Mouse (Mus musculus) hindbrain, embryonic 15.5 days (tissue): ENCODE results near the gene Clec4e. TPM values are rescaled to one million over a fixed set of nuclear protein-coding genes. Genes with fewer than 3 reads are reported as not detected.
"Not testable (repeated sequence)": the region's sequence is repeated elsewhere in the genome, so short reads cannot be mapped to it uniquely, and the experiment has no call there.

Source experiments
- ATAC-seq: fragments of 200-750 bp; cut with Nextera tagmentation; 2 replicates; pipeline ENCODE4 v1.8.0; 2017; ENCODE audit warnings: low read depth, moderate number of reproducible peaks, moderate TSS enrichment; ENCODE audit not compliant: low FRiP score
- H3K27ac ChIP-seq: fragments of 300-500 bp; sonication (generic); replicated peaks from 2 replicates; pipeline ENCODE4 v1.5.1; 2015; ENCODE audit warnings: mild to moderate bottlenecking, inconsistent platforms
- H3K27me3 ChIP-seq: fragments of 300-500 bp; sonication (generic); 2 replicates; pipeline ENCODE4 v1.6.1; 2015; ENCODE audit warnings: control low read depth, inconsistent platforms
- H3K36me3 ChIP-seq: fragments of 300-500 bp; sonication (generic); 2 replicates; pipeline ENCODE4 v1.6.1; 2015; ENCODE audit warnings: control low read depth, inconsistent platforms
- H3K4me1 ChIP-seq: fragments of 300-500 bp; sonication (generic); replicated peaks from 2 replicates; pipeline ENCODE4 v1.6.1; 2015; ENCODE audit warnings: control low read depth, inconsistent platforms
- H3K4me2 ChIP-seq: fragments of 300-500 bp; sonication (generic); 2 replicates; pipeline ENCODE4 v1.6.1; 2015; ENCODE audit warnings: moderate library complexity, mild to moderate bottlenecking, inconsistent platforms
- H3K4me3 ChIP-seq: fragments of 300-500 bp; sonication (generic); 2 replicates; pipeline ENCODE4 v1.5.1; 2015; ENCODE audit warnings: mild to moderate bottlenecking, inconsistent platforms
- H3K9ac ChIP-seq: fragments of 300-500 bp; sonication (generic); 2 replicates; pipeline ENCODE4 v1.6.1; 2015; ENCODE audit warnings: inconsistent platforms
- H3K9me3 ChIP-seq: fragments of 300-500 bp; sonication (generic); 2 replicates; pipeline ENCODE4 v1.6.1; 2016; ENCODE audit warnings: control low read depth, inconsistent platforms
- WGBS: fragments of 180-500 bp; shearing (Covaris S2); methylation state at CpG from one replicate; pipeline ENCODE4 v1.1.7; 2015; 5-methylcytosine and 5-hydroxymethylcytosine counted together
- polyA plus RNA-seq: library from polyadenylated mRNA; unstranded; fragments of >200 nt; fragmentation: Nextera tagmentation; extraction: Ambion mirVana; gene quantifications from 2 replicates; pipeline ENCODE4 v1.2.1, GENCODE M21; 2015

Gene Clec4e
- polyA plus RNA-seq, 1 experiment from 2014 or later, result 0.13 TPM

- no peak within 1 kb of the TSS for H3K9ac ChIP-seq
- no peak for ATAC-seq
- 85% methylated on average over 4 of the region's 4 CpGs for WGBS
- H3K27me3 ChIP-seq, result no peaks in the 10 kb centered on the region
- no peaks in the 10 kb centered on the region for H3K9me3 ChIP-seq
- H3K36me3 ChIP-seq, result no peaks in the 10 kb centered on the region
- H3K27ac ChIP-seq, result no peak within 1 kb of the TSS
- no peak within 1 kb of the TSS for H3K4me2 ChIP-seq
- no peaks in the 10 kb centered on the region for H3K4me1 ChIP-seq
- no peak within 1 kb of the TSS for H3K4me3 ChIP-seq
Observed at GRCm38 (mm10) chr6:123261555-123262161, 28.0 kb downstream of the Clec4e start, which contains the start of gene Clec4d. Clec4d (plus strand) TSS chr6:123262111.

- H3K9me3 ChIP-seq, result no peaks in the 10 kb centered on the region
- no peaks in the 10 kb centered on the region for H3K4me1 ChIP-seq
- H3K9ac ChIP-seq, result no peak overlapping the region
- no peak overlapping the region for H3K4me3 ChIP-seq
- 98% methylated on average over 1 of the region's 1 CpGs for WGBS
- ATAC-seq, result no peak
- no peaks in the 10 kb centered on the region for H3K36me3 ChIP-seq
- H3K27me3 ChIP-seq, result no peaks in the 10 kb centered on the region
- no peak overlapping the region for H3K27ac ChIP-seq
- H3K4me2 ChIP-seq, result no peak overlapping the region
Observed at GRCm38 (mm10) chr6:123260868-123261267, 28.8 kb downstream of the Clec4e start.

GRCm38 (mm10) chr6:123259889-123260603, 29.6 kb downstream of the Clec4e start:
- Histone ChIP-seq H3K9ac (no peak overlapping the region), H3K4me2 (no peak overlapping the region), H3K4me3 (no peak overlapping the region), H3K9me3 (no peaks in the 10 kb centered on the region), H3K27me3 (no peaks in the 10 kb centered on the region), H3K27ac (no peak overlapping the region), H3K36me3 (no peaks in the 10 kb centered on the region), H3K4me1 (no peaks in the 10 kb centered on the region)
- 91% methylated on average over 4 of the region's 4 CpGs for WGBS
- ATAC-seq, result no peak

DNA sequence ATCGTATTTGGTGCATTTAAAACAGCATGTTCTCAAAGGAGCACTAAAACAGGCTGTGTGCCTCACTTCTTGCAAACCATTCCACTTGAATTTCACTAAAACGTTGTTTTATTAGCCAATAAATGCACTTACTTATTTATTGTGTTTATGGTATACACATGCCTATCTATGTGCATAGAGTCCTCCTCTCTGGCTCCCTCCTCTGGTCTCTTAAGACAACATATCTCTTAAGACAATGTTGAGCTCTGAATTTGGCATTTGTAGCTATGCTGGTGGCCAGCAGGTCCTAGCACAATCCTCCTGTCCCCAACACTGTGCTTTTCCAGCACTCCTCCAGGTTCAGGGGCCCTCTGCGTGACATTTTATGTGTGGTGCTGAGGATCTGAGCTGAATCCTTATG, 30.7 kb downstream of the Clec4e start:
- Histone ChIP-seq H3K4me3 (no peak overlapping the region), H3K9me3 (no peaks in the 10 kb centered on the region), H3K27ac (no peak overlapping the region), H3K4me1 (no peaks in the 10 kb centered on the region), H3K27me3 (no peaks in the 10 kb centered on the region), H3K36me3 (no peaks in the 10 kb centered on the region), H3K4me2 (no peak overlapping the region), H3K9ac (no peak overlapping the region)
- WGBS, result 81% methylated on average over 3 of the region's 3 CpGs
- no peak for ATAC-seq

- Histone ChIP-seq H3K36me3 (no peaks in the 10 kb centered on the region), H3K9me3 (no peaks in the 10 kb centered on the region), H3K4me3 (no peak overlapping the region), H3K27ac (no peak overlapping the region), H3K4me2 (no peak overlapping the region), H3K27me3 (no peaks in the 10 kb centered on the region), H3K4me1 (no peaks in the 10 kb centered on the region), H3K9ac (no peak overlapping the region)
- ATAC-seq, result no peak
Observed at GRCm38 (mm10) chr6:123252735-123253134, 36.9 kb downstream of the Clec4e start.

DNA sequence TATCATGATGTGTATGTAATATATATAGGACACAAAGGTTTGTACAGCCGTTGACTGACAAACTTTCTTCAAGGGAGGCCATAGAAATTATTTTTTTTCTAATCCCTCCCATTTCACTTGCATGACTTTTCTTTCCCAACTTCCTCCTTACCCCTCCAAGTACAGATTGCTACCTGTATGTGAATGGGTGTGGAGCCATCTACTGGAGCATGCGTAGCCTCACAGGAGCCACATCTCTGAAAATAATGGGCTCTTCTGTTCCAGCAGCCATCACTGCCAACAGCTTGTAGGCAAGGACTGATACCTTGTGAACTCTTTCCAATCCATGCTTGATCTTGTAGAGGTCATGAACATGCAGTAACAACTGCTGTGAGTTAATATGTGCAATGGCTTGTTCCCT, 40.8 kb downstream of the Clec4e start:
- ATAC-seq, result not testable (repeated sequence)
- WGBS, result 94% methylated on average over 2 of the region's 2 CpGs

GRCm38 (mm10) chr6:123244201-123244600, 45.5 kb downstream of the Clec4e start:
- Histone ChIP-seq H3K9ac (no peak overlapping the region), H3K27ac (no peak overlapping the region), H3K9me3 (no peaks in the 10 kb centered on the region), H3K36me3 (no peaks in the 10 kb centered on the region), H3K4me3 (no peak overlapping the region), H3K4me2 (no peak overlapping the region), H3K4me1 (no peaks in the 10 kb centered on the region), H3K27me3 (no peaks in the 10 kb centered on the region)
- WGBS, result 83% methylated on average over 5 of the region's 5 CpGs
- ATAC-seq, result no peak

More for the DNA sequence above, 40.8 kb downstream of the Clec4e start:
- H3K4me1 ChIP-seq, H3K4me3 ChIP-seq, H3K9me3 ChIP-seq, H3K9ac ChIP-seq, H3K4me2 ChIP-seq, H3K36me3 ChIP-seq, H3K27me3 ChIP-seq, H3K27ac ChIP-seq: not testable (repeated sequence)

- no peak for ATAC-seq
- Histone ChIP-seq H3K27me3 (no peaks in the 10 kb centered on the region), H3K4me3 (no peak overlapping the region), H3K4me2 (no peak overlapping the region), H3K9ac (no peak overlapping the region), H3K4me1 (no peaks in the 10 kb centered on the region), H3K27ac (no peak overlapping the region), H3K36me3 (no peaks in the 10 kb centered on the region), H3K9me3 (no peaks in the 10 kb centered on the region)
Observed at GRCm38 (mm10) chr6:123237582-123237981, 52.1 kb downstream of the Clec4e start.

Other genes starting within 250 kb of the Clec4e start
- gene Clec4b1, start 239.9 kb downstream of the Clec4e start, polyA plus RNA-seq, result not detected in 2 replicates
- gene Clec4a2, start 183.4 kb downstream of the Clec4e start, polyA plus RNA-seq, result 1.5 and 1.8 TPM in 2 replicates
- not detected in 2 replicates for gene Clec4b2, start 117.0 kb downstream of the Clec4e start, polyA plus RNA-seq
- 1.2 and 2.2 TPM in 2 replicates for gene Clec4n, start 60.0 kb downstream of the Clec4e start, polyA plus RNA-seq
- gene Clec4d, start 27.8 kb downstream of the Clec4e start, polyA plus RNA-seq, result not detected in 2 replicates
- not detected in 2 replicates for gene Vmn2r19, start 18.5 kb upstream of the Clec4e start, polyA plus RNA-seq
- not detected in 2 replicates for gene Vmn2r20, start 128.2 kb upstream of the Clec4e start, polyA plus RNA-seq
- gene Vmn2r21, start 243.5 kb upstream of the Clec4e start, polyA plus RNA-seq, result not detected in 2 replicates